Mouse (Mus musculus) liver, adult (tissue): ENCODE measurements at regions not wholly inside any gene's neighbourhood (a gene's known extent, or its start where the extent isn't known, plus 50 kb on each side); places are given as distances from the start of the nearest gene placed in this dataset.

ENCODE experiments used
- GATA4 ChIP-seq: IDR thresholded peaks from 2 replicates; pipeline ENCODE4 v1.6.1; 2014; ENCODE audit warnings: mild to moderate bottlenecking, low read length; ENCODE audit not compliant: insufficient replicate concordance

GRCm38 (mm10) chr7:72609791-72610190, 303.4 kb upstream of the Mctp2 start:
- no peak for TF ChIP-seq GATA4

GRCm38 (mm10) chr7:72615232-72615631, 308.8 kb upstream of the Mctp2 start:
- TF ChIP-seq GATA4, result no peak

GRCm38 (mm10) chr7:72627369-72627768, 321.0 kb upstream of the Mctp2 start:
- TF ChIP-seq GATA4, result no peak

GRCm38 (mm10) chr7:72639566-72639965, 333.2 kb upstream of the Mctp2 start:
- no peak for TF ChIP-seq GATA4

GRCm38 (mm10) chr7:72675018-72675417, 368.6 kb upstream of the Mctp2 start:
- no peak for TF ChIP-seq GATA4

- TF ChIP-seq GATA4, result no peak
Measured at GRCm38 (mm10) chr7:72685803-72686202, 379.4 kb upstream of the Mctp2 start.

GRCm38 (mm10) chr7:72687356-72687755, 380.9 kb upstream of the Mctp2 start:
- no peak for TF ChIP-seq GATA4

- no peak for TF ChIP-seq GATA4
Measured at GRCm38 (mm10) chr7:72691396-72691795, 385.0 kb upstream of the Mctp2 start.

GRCm38 (mm10) chr7:72691859-72692258, 385.5 kb upstream of the Mctp2 start:
- no peak for TF ChIP-seq GATA4

- TF ChIP-seq GATA4, result no peak
Measured at GRCm38 (mm10) chr7:72696736-72697135, 390.3 kb upstream of the Mctp2 start.

GRCm38 (mm10) chr7:72703652-72704341, 397.4 kb upstream of the Mctp2 start:
- TF ChIP-seq GATA4, result no peak

- no peak for TF ChIP-seq GATA4
Measured at GRCm38 (mm10) chr7:72711193-72712131, 405.1 kb upstream of the Mctp2 start.

GRCm38 (mm10) chr7:72715401-72715800, 409.0 kb upstream of the Mctp2 start:
- TF ChIP-seq GATA4, result no peak

GRCm38 (mm10) chr7:72716051-72716450, 409.6 kb upstream of the Mctp2 start:
- TF ChIP-seq GATA4, result no peak

GRCm38 (mm10) chr7:72726214-72726854, 419.9 kb upstream of the Mctp2 start:
- TF ChIP-seq GATA4, result no peak

- no peak for TF ChIP-seq GATA4
Measured at GRCm38 (mm10) chr7:72737792-72738191, 431.4 kb upstream of the Mctp2 start.

- TF ChIP-seq GATA4, result no peak
Measured at GRCm38 (mm10) chr7:72738324-72738944, 432.0 kb upstream of the Mctp2 start.
